Mouse (Mus musculus) kidney, adult 2 months (tissue): ENCODE data around the gene Sqstm1.

ENCODE experiments used
- CTCF ChIP-seq: fragments of 200-500 bp; conservative IDR thresholded peaks from 2 replicates; pipeline ENCODE4 v1.5.1; 2011; ENCODE audit warnings: low read depth, mild to moderate bottlenecking, control low read depth, low read length, moderate library complexity, mixed read lengths; ENCODE audit not compliant: insufficient read depth, insufficient read length
- POLR2A ChIP-seq: fragments of 200-500 bp; IDR thresholded peaks from one replicate; pipeline ENCODE4 v1.6.1; 2011; ENCODE audit warnings: low read depth, low read length, control low read depth

- TF ChIP-seq CTCF, result no peak
- peak; percentile 36 for TF ChIP-seq POLR2A
These were observed 2.5 kb upstream of the Sqstm1 start for GRCm38 (mm10) chr11:50212848-50213758.
